Mouse (Mus musculus): ENCODE results near the gene Wnt3a. TPM values are rescaled to one million over a fixed set of nuclear protein-coding genes. Genes with fewer than 3 reads are reported as not detected.

Wnt3a gene
- polyA plus RNA-seq, 1 experiment: not detected

- TF ChIP-seq MYOG (IDR thresholded peaks at IDR 0.05; ENCODE audit: control insufficient read depth in 1 of 3, insufficient read depth in 1 of 3, insufficient read length in 2 of 3, low read depth in 2 of 3): no peak
- TF ChIP-seq TCF3 (IDR thresholded peaks at IDR 0.05; ENCODE audit: insufficient read length, low read depth): no peak
- no peak for TF ChIP-seq MAX (IDR thresholded peaks at IDR 0.05; ENCODE audit: low read depth)
- no peak for TF ChIP-seq MYOD1 (IDR thresholded peaks at IDR 0.05; ENCODE audit: control insufficient read depth in 1 of 3, insufficient read length in 2 of 3, low read depth in 2 of 3)
- no peak for TF ChIP-seq POLR2AphosphoS2 (IDR thresholded peaks at IDR 0.05; ENCODE audit: insufficient read length, low read depth)
- TF ChIP-seq POLR2A (IDR thresholded peaks at IDR 0.05; ENCODE audit: insufficient read length, low read depth): no peak
- no peak for TF ChIP-seq REST (IDR thresholded peaks at IDR 0.05; ENCODE audit: insufficient read depth, insufficient read length)
- no peak for TF ChIP-seq USF1 (IDR thresholded peaks at IDR 0.05; ENCODE audit: low read depth)
- no peak for TF ChIP-seq E2F4 (IDR thresholded peaks at IDR 0.05; ENCODE audit: insufficient read depth)
- Histone ChIP-seq H3K4me2 (ENCODE audit: low read depth) (no peak overlapping the region), H3K36me3 (ENCODE audit: control insufficient read depth, insufficient read depth) (no peaks in the 10 kb centered on the region), H3K4me3 (no peak overlapping the region), H3K79me2 (ENCODE audit: control insufficient read depth, insufficient read depth) (no peaks in the 10 kb centered on the region), H3ac (ENCODE audit: control insufficient read depth, insufficient read length) (no peak overlapping the region), H3K27me3 (ENCODE audit: control insufficient read depth, insufficient read depth, insufficient read length) (peaks cover 72% of the 10 kb centered on the region)
Measured at GRCm38 (mm10) chr11:59248101-59248500, 42.5 kb downstream of the Wnt3a start.

DNA sequence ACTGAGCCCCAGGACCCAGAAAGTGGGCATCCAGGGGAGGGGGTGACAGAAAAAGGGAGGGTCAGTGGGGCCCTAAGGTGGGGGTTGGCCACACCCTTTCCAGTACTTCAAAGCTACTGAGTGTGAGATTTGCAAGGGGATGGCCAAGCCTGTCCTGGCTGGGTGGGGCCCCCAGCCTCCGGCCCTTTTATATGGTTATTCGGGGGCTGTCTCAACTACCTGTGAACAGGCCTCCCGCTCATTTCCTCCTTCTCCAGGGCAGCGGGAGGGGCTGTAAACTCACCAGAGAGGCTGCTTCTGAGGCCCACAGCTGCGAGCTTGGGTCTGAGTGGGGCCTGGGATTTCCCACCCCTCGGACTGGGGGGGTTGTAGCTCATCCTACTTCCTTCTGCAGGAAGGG, 46.7 kb downstream of the Wnt3a start:
- no peak overlapping the region for H3K4me2 ChIP-seq (ENCODE audit: low read depth)
- H3K79me2 ChIP-seq (ENCODE audit: control insufficient read depth, insufficient read depth): no peaks in the 10 kb centered on the region
- H3K27me3 ChIP-seq (ENCODE audit: control insufficient read depth, insufficient read depth, insufficient read length): peaks cover 86% of the 10 kb centered on the region
- no peaks in the 10 kb centered on the region for H3K36me3 ChIP-seq (ENCODE audit: control insufficient read depth, insufficient read depth)
- H3K4me3 ChIP-seq: no peak overlapping the region
- no peak for TF ChIP-seq MYOD1 (IDR thresholded peaks at IDR 0.05; ENCODE audit: control insufficient read depth in 1 of 3, insufficient read length in 2 of 3, low read depth in 2 of 3)
- no peak for TF ChIP-seq TCF12 (IDR thresholded peaks at IDR 0.05; ENCODE audit: insufficient read depth, poor library complexity, severe bottlenecking)
- no peak for TF ChIP-seq USF1 (IDR thresholded peaks at IDR 0.05; ENCODE audit: low read depth)
- no peak for TF ChIP-seq E2F4 (IDR thresholded peaks at IDR 0.05; ENCODE audit: insufficient read depth)
- TF ChIP-seq MYOG (IDR thresholded peaks at IDR 0.05; ENCODE audit: control insufficient read depth in 1 of 3, insufficient read depth in 1 of 3, insufficient read length in 2 of 3, low read depth in 2 of 3): no peak
- TF ChIP-seq POLR2A (IDR thresholded peaks at IDR 0.05; ENCODE audit: insufficient read length, low read depth): no peak
- TF ChIP-seq TCF3 (IDR thresholded peaks at IDR 0.05; ENCODE audit: insufficient read length, low read depth): no peak
- no peak for TF ChIP-seq CEBPB (IDR thresholded peaks at IDR 0.05; ENCODE audit: insufficient read depth, poor library complexity, severe bottlenecking)
- TF ChIP-seq SRF (IDR thresholded peaks at IDR 0.05; ENCODE audit: control insufficient read depth, insufficient read length, low read depth): no peak
- no peak for TF ChIP-seq MAX (IDR thresholded peaks at IDR 0.05; ENCODE audit: low read depth)
- TF ChIP-seq POLR2AphosphoS2 (IDR thresholded peaks at IDR 0.05; ENCODE audit: insufficient read length, low read depth): no peak
- no peak for TF ChIP-seq REST (IDR thresholded peaks at IDR 0.05; ENCODE audit: insufficient read depth, insufficient read length)
- no peak overlapping the region for H3ac ChIP-seq (ENCODE audit: control insufficient read depth, insufficient read length)

GRCm38 (mm10) chr11:59241841-59242240, 48.7 kb downstream of the Wnt3a start:
- H3K36me3 ChIP-seq (ENCODE audit: control insufficient read depth, insufficient read depth): no peaks in the 10 kb centered on the region
- H3K4me2 ChIP-seq (ENCODE audit: low read depth): no peak overlapping the region
- no peak overlapping the region for H3K4me3 ChIP-seq
- no peak for TF ChIP-seq MAX (IDR thresholded peaks at IDR 0.05; ENCODE audit: low read depth)
- TF ChIP-seq USF1 (IDR thresholded peaks at IDR 0.05; ENCODE audit: low read depth): no peak
- no peak for TF ChIP-seq CEBPB (IDR thresholded peaks at IDR 0.05; ENCODE audit: insufficient read depth, poor library complexity, severe bottlenecking)
- TF ChIP-seq SRF (IDR thresholded peaks at IDR 0.05; ENCODE audit: control insufficient read depth, insufficient read length, low read depth): no peak
- TF ChIP-seq POLR2AphosphoS2 (IDR thresholded peaks at IDR 0.05; ENCODE audit: insufficient read length, low read depth): no peak
- TF ChIP-seq MYOG (IDR thresholded peaks at IDR 0.05; ENCODE audit: control insufficient read depth in 1 of 3, insufficient read depth in 1 of 3, insufficient read length in 2 of 3, low read depth in 2 of 3): peak in 1 of 3 experiments; percentile 55
- peaks cover 92% of the 10 kb centered on the region for H3K27me3 ChIP-seq (ENCODE audit: control insufficient read depth, insufficient read depth, insufficient read length)
- no peaks in the 10 kb centered on the region for H3K79me2 ChIP-seq (ENCODE audit: control insufficient read depth, insufficient read depth)
- no peak overlapping the region for H3ac ChIP-seq (ENCODE audit: control insufficient read depth, insufficient read length)

DNA sequence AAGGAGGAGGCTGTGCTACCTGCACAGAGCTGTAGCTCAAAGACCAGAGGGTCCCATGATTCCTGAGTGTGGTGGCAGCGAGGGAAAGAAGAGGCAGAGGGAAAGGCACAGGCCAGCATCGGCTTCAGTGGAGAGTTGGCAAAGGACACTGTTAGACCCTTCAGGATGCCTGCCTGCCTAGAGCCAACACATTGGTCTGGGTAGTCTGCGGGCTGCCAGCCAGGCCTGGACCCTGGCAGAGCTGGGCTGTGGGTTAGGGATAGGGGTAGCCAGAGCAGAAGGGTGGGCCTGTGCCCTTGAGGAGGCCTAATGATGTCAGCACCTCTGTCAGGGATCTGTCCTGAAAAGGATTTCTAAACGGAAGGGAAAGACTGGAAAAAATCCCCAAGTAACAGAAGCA, 50.8 kb downstream of the Wnt3a start:
- no peak overlapping the region for H3ac ChIP-seq (ENCODE audit: control insufficient read depth, insufficient read length)
- no peaks in the 10 kb centered on the region for H3K36me3 ChIP-seq (ENCODE audit: control insufficient read depth, insufficient read depth)
- TF ChIP-seq TCF3 (IDR thresholded peaks at IDR 0.05; ENCODE audit: insufficient read length, low read depth): no peak
- no peak for TF ChIP-seq POLR2A (IDR thresholded peaks at IDR 0.05; ENCODE audit: insufficient read length, low read depth)
- no peak for TF ChIP-seq POLR2AphosphoS2 (IDR thresholded peaks at IDR 0.05; ENCODE audit: insufficient read length, low read depth)
- no peak for TF ChIP-seq CEBPB (IDR thresholded peaks at IDR 0.05; ENCODE audit: insufficient read depth, poor library complexity, severe bottlenecking)
- no peak for TF ChIP-seq USF1 (IDR thresholded peaks at IDR 0.05; ENCODE audit: low read depth)
- no peak for TF ChIP-seq SRF (IDR thresholded peaks at IDR 0.05; ENCODE audit: control insufficient read depth, insufficient read length, low read depth)
- TF ChIP-seq E2F4 (IDR thresholded peaks at IDR 0.05; ENCODE audit: insufficient read depth): no peak
- TF ChIP-seq REST (IDR thresholded peaks at IDR 0.05; ENCODE audit: insufficient read depth, insufficient read length): no peak
- TF ChIP-seq TCF12 (IDR thresholded peaks at IDR 0.05; ENCODE audit: insufficient read depth, poor library complexity, severe bottlenecking): no peak
- TF ChIP-seq MYOG (IDR thresholded peaks at IDR 0.05; ENCODE audit: control insufficient read depth in 1 of 3, insufficient read depth in 1 of 3, insufficient read length in 2 of 3, low read depth in 2 of 3): no peak
- peaks cover 75% of the 10 kb centered on the region for H3K27me3 ChIP-seq (ENCODE audit: control insufficient read depth, insufficient read depth, insufficient read length)
- no peak overlapping the region for H3K4me3 ChIP-seq
- no peaks in the 10 kb centered on the region for H3K79me2 ChIP-seq (ENCODE audit: control insufficient read depth, insufficient read depth)
- H3K4me2 ChIP-seq (ENCODE audit: low read depth): no peak overlapping the region

DNA sequence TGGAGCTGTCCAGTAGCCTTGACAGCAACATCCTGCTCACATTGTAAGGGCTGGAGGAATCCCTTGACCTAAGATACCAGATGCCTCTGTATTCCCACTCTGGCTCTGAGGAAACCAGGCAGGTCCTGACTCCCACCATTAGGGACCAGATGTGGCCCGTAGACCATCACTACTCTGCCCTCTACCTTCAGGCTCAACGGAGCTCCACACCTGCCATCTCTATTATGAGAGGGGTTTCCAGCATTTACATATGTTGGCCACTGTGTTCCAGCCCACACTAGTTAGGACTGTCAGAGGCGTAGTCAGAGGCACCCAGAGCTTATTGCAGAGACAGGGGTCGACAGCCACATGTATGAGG, 51.1 kb downstream of the Wnt3a start:
- Histone ChIP-seq H3K4me2 (ENCODE audit: low read depth) (no peak overlapping the region), H3K27me3 (ENCODE audit: control insufficient read depth, insufficient read depth, insufficient read length) (peaks cover 72% of the 10 kb centered on the region)

More for the DNA sequence above, 51.1 kb downstream of the Wnt3a start:
- TF ChIP-seq USF1 (IDR thresholded peaks at IDR 0.05; ENCODE audit: low read depth): no peak
- TF ChIP-seq CEBPB (IDR thresholded peaks at IDR 0.05; ENCODE audit: insufficient read depth, poor library complexity, severe bottlenecking): no peak
- Histone ChIP-seq H3K4me3 (no peak overlapping the region), H3ac (ENCODE audit: control insufficient read depth, insufficient read length) (no peak overlapping the region), H3K79me2 (ENCODE audit: control insufficient read depth, insufficient read depth) (no peaks in the 10 kb centered on the region), H3K36me3 (ENCODE audit: control insufficient read depth, insufficient read depth) (no peaks in the 10 kb centered on the region)
